Mouse (Mus musculus) erythroblast, embryonic 14.5 days (primary cell): ENCODE measurements around the gene Tnfrsf12a.

Experiments
- GATA1 ChIP-seq: IDR thresholded peaks from 2 replicates; pipeline ENCODE4 v1.6.1; 2012; ENCODE audit warnings: low read length, inconsistent platforms, mixed read lengths
- TAL1 ChIP-seq: IDR thresholded peaks from 3 replicates; pipeline ENCODE4 v1.6.1; 2012; ENCODE audit warnings: low read length, inconsistent platforms, mixed read lengths

GRCm38 (mm10) chr17:23680336-23680735, 3.1 kb upstream of the Tnfrsf12a start:
- no peak for TF ChIP-seq GATA1
- TF ChIP-seq TAL1, result no peak
